Mouse (Mus musculus) megakaryocyte progenitor cell, adult 5-6 weeks (primary cell): ENCODE results near the gene Timm23. TPM values are rescaled to one million over a fixed set of nuclear protein-coding genes. Genes with fewer than 3 reads are reported as not detected.
A peak's percentile ranks its signal among the peaks of the same experiment; 100 is the strongest.
"Not testable (repeated sequence)": the region's sequence is repeated elsewhere in the genome, so short reads cannot be mapped to it uniquely, and the experiment has no call there.

Experiments
- ATAC-seq: replicated peaks from 2 replicates; pipeline ENCODE4 v1.8.0; 2016; ENCODE audit warnings: mild to moderate bottlenecking, moderate TSS enrichment, inconsistent platforms; ENCODE audit not compliant: poor library complexity
- total RNA-seq, 2 experiments: library from RNA; stranded (forward) in 1 of 2; stranded (reverse) in 1 of 2; fragments of 157-497, 149-512 nt in 1 of 2; fragments of 200-1000 nt in 1 of 2; gene quantifications; 2 replicates each; pipeline versions ENCODE4 v1.2.3 to v1.2.4; 2015 to 2017

Timm23 gene
- total RNA-seq, 2 experiments from 2014 or later, result 159 to 237 TPM

GRCm38 (mm10) chr14:32136467-32136866 is 65.2 kb downstream of the Timm23 start:
- ATAC-seq, result not testable (repeated sequence)

- peak; percentile 51 for ATAC-seq
Observed at GRCm38 (mm10) chr14:32134293-32134692, 67.4 kb downstream of the Timm23 start.

DNA sequence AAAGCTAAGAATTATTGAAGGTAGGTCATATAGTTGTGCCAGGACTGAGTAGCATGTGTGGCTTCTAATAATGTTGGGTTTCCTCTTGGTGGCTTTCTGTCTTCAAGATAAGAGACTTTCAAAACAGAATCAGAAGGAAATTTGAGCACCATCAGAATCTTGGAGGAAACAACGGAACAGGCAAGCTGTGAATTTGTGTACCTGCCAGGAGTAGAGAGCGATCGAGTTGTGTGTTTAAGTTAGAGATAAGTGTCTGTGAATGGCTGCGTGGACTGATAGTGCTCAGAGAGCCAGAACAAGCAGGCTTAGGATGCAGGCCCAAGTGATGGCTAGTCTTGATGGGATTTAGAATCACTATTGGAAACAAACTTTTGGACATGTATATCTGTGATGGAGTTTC is 69.9 kb downstream of the Timm23 start:
- peak; percentile 83 for ATAC-seq

Other genes starting within 250 kb of the Timm23 start
- gene Galnt15, start 172.9 kb downstream of the Timm23 start, total RNA-seq (2015), result not detected in 2 replicates
- not detected in 2 replicates for gene Galnt15, start 172.9 kb downstream of the Timm23 start, total RNA-seq (2017)
- 8.3 and 14.9 TPM in 2 replicates for gene Oxnad1, start 116.5 kb downstream of the Timm23 start, total RNA-seq (2015)
- 36.2 and 45.2 TPM in 2 replicates for gene Oxnad1, start 116.5 kb downstream of the Timm23 start, total RNA-seq (2017)
- 88.0 and 117 TPM in 2 replicates for gene Dph3, start 116.2 kb downstream of the Timm23 start, total RNA-seq (2015)
- 41.2 and 67.5 TPM in 2 replicates for gene Dph3, start 116.2 kb downstream of the Timm23 start, total RNA-seq (2017)
- gene Msmb, start 59.9 kb downstream of the Timm23 start, total RNA-seq (2015), result not detected in 2 replicates
- not detected in 2 replicates for gene Msmb, start 59.9 kb downstream of the Timm23 start, total RNA-seq (2017)
- gene Ncoa4, start 42.0 kb downstream of the Timm23 start, total RNA-seq (2015), result 245 and 252 TPM in 2 replicates
- 194 and 212 TPM in 2 replicates for gene Ncoa4, start 42.0 kb downstream of the Timm23 start, total RNA-seq (2017)
- 44.1 and 48.1 TPM in 2 replicates for gene Parg, start 51 bp upstream of the Timm23 start, total RNA-seq (2015)
- 102 and 143 TPM in 2 replicates for gene Parg, start 51 bp upstream of the Timm23 start, total RNA-seq (2017)
- gene Ogdhl, start 120.1 kb upstream of the Timm23 start, total RNA-seq (2015), result not detected in 2 replicates
- gene Ogdhl, start 120.1 kb upstream of the Timm23 start, total RNA-seq (2017), result not detected in 2 replicates
- not detected in 2 replicates for gene 1700024G13Rik, start 186.5 kb upstream of the Timm23 start, total RNA-seq (2015)
- not detected in 2 replicates for gene 1700024G13Rik, start 186.5 kb upstream of the Timm23 start, total RNA-seq (2017)